Mouse (Mus musculus): ENCODE data around the gene Clec2l. TPM values are rescaled to one million over a fixed set of nuclear protein-coding genes. Genes with fewer than 3 reads are reported as not detected.
A peak's percentile ranks its signal among the peaks of the same experiment; 100 is the strongest.

Gene Clec2l
- total RNA-seq (2021) = 1 to 10 TPM; 1.2 to 4.4 TPM
- long read RNA-seq, experiment 1, partial matches to known transcripts = 0 of 1 reads
- long read RNA-seq, experiment 1, other reads (novel, unspliced or antisense) = 0 of 1 reads
- long read RNA-seq, experiment 2, transcript Clec2l-201 (5 exons, 1,428 nt) = major isoform, 30 of 32 reads
- long read RNA-seq, experiment 2, partial matches to known transcripts = 1 of 32 reads
- long read RNA-seq, experiment 2, other reads (novel, unspliced or antisense) = 1 of 32 reads

DNA sequence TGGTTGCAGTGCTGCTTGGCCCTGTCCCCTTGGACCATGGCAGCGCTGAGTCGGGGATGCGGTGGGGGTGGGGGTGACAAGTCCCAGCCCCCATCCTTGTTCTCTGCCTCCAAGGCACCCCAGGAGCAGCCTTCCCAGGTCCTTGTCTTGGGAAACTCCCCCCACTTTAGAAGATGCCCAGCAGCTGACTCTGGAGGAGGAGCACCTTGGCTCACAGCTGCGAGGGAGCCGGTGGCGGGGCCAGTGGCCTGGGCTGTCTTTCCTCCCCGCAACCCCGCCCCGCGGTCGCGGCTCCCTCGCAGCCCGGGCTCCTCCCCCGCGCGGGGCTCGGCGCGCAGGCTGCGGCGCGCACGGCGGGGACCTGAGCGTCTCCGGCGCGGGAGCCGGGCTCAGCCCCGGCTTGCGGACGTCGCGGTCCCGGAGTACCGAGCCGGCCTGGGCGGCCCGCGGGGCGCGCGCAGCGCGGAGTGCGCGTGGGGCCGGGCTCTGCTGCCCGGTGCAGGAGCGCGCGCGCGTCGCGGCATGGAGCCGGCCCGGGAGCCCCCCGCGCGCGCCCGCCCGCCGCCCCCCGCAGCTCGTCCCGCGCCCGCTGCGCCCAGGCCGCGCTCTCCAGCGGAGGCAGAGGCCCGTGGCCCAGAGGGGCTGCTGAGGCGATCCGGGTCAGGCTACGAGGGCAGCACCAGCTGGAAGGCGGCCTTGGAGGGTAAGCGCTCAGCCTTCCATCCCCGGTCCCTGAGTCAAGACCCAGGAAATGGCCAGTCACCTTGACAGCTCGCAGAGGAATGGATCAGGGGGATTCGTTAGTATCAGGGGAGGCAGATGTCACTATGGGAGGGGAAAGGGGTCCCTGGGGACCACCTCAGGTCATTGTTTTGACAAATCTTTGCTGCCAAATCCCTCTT lies at the start of gene Clec2l:
Gene Clec2l, plus strand, starts transcription at position 356 of the 902 bp plus-strand sequence.
- peak; percentile 50 to 52 for DNase-seq (ENCODE audit: low spot score in 2 of 2)

DNA sequence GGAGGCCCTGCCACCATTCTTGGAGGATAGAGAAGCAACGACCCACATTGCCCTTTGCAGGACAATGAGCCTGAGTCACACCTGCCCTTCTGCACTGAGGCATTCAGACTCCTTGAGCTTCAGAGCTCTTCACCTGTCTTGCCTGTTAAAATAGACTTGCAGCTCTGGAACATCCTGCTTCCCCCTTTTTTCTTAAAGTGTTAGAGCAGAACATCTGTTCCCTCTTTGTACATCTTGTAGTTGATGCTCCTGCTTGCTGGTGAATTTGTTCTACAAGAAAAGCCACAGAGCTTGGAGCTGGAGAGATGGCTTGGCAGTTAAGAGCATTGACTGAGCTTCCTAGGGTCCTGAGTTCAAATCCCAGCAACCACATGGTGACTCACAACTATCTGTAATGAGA lies 40.5 kb upstream of the Clec2l start:
- no peak for DNase-seq (ENCODE audit: low spot score in 2 of 2)

DNA sequence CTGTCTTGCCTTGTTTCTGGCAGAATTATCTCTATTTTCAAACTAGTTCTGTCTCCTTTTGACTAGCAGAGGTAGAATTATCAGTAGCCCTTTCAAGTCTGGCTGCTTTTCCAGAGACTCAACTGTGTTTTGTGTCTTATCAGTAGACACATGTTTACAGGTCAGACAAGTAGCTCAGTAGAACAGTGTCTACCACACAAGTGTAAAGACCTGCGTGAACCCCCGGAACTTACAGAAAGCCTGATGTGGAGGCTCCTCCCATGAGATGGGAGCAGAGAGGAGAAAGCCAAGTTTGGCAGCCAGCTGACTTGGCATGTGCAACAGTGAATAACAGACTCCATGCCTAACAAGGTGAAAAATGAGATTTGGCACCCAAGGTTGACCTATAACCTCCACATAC lies 39.4 kb upstream of the Clec2l start:
- DNase-seq (ENCODE audit: low spot score in 2 of 2) = no peak

- DNase-seq (ENCODE audit: low spot score in 2 of 2) = no peak
Observed at GRCm38 (mm10) chr6:38624439-38624838, 38.4 kb upstream of the Clec2l start.

- DNase-seq (ENCODE audit: low spot score in 2 of 2) = no peak
Observed at GRCm38 (mm10) chr6:38626086-38626485, 36.8 kb upstream of the Clec2l start.

- DNase-seq (ENCODE audit: low spot score in 2 of 2) = no peak
Observed at GRCm38 (mm10) chr6:38627081-38627480, 35.8 kb upstream of the Clec2l start.

GRCm38 (mm10) chr6:38627486-38627885 lies 35.4 kb upstream of the Clec2l start:
- no peak for DNase-seq (ENCODE audit: low spot score in 2 of 2)

DNA sequence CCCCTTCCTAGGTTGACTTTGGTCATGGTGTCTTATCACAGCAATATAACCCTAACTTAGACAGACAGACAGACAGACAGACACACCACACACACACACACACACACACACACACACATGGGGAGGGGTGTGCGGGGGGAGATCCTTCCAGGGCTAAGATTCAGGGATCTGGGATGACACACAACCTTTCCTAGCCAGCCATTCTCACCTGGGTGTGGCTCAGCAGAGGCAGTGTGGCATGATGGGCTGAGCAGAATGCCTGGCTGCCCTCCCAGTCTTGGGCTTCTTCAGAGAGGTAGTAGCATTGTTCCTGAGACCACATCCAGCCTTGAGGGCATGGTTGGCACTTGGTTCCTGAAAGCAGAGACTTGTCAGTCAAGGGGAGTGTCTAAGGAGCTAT lies 33.3 kb upstream of the Clec2l start:
- DNase-seq (ENCODE audit: low spot score in 2 of 2) = no peak

DNA sequence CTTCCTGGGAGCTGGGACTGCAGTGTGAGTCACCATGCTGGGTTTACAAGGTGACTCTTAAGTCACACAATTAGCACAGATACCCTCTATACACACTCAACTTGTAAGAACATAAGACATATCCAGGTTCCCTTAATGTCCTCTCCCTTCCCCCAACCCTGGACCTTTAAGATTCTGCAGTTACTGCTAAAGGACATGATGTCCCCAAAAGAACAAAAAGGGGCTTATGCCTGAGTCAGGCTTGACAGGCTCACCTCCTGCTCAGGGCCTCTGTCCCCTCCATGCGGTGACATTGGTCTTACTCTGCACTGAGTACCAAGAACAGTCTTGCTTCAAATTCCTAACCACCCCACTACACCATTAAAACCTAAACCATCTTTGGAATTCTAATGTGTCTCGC lies 30.0 kb upstream of the Clec2l start:
- DNase-seq (ENCODE audit: low spot score in 2 of 2) = no peak

DNA sequence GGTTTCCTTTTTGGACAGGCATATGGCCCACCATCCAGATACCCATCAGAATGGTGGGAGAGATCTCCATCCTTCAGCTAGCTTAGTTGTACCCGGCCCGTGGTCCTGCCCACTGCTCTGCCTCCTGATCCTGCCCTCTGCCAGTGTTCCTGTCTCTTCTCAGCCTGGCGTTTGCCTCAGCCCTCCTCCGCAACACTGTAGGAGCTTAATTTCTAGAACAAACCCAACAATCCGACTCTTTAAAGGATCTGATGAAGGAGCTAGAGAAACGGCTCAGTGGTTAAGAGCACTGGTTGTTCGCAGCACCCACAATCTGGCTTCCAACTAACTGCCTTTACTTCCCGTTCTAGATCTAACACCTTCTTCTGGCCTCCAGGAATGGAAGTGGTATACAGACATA lies 28.4 kb upstream of the Clec2l start:
- no peak for DNase-seq (ENCODE audit: low spot score in 2 of 2)

DNA sequence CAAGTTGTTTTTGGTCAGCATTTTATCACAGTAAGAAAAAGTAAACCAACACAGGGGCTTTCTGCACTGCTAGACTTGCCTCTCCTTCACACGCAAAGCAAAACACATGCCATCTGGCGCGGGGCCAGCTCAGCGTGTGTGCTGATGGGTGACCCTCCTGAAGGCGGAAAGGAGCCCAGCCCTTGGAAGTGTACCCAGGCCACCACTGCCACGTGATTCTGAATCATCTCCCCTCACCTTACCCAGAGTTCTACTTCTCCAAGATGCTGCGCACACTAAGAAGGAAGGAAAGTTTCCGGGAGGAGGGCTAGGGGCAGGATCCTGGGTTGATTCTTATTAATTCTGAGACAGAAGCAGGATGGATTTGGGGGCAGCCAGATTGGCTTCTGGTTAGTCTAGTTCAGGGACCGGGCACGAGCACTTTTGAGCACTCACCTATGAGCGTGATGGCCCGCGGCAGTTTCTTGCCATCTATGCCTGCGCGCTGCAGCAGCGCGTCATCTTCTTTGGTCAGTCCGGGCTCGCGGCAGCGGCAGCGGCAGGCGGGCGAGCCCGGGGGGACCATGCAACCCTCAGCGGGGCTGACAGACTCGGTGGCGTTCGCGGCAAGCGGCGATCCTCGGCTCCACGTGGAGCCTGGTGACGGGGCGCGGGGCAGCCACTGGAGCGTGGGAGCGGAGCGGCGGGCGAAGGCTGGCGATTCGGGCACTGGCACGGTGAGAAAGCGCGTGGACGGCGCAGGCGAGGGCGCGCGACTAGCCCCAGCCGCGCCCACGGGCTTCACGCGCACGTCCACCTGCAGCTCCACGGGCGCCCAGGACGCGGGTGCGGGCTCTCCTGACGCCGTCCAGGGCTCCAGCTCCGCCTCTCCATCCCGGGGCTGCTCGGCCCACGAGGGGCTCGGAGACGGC lies 26.7 kb upstream of the Clec2l start:
- DNase-seq (ENCODE audit: low spot score in 2 of 2) = peak; percentile 35 to 64

- peak; percentile 60 to 61 for DNase-seq (ENCODE audit: low spot score in 2 of 2)
Observed at GRCm38 (mm10) chr6:38636852-38637618, 25.8 kb upstream of the Clec2l start, which contains the start of gene Klrg2. Gene Klrg2, minus strand, starts transcription at chr6:38637242.

GRCm38 (mm10) chr6:38640401-38640800 lies 22.5 kb upstream of the Clec2l start:
- no peak for DNase-seq (ENCODE audit: low spot score in 2 of 2)

DNA sequence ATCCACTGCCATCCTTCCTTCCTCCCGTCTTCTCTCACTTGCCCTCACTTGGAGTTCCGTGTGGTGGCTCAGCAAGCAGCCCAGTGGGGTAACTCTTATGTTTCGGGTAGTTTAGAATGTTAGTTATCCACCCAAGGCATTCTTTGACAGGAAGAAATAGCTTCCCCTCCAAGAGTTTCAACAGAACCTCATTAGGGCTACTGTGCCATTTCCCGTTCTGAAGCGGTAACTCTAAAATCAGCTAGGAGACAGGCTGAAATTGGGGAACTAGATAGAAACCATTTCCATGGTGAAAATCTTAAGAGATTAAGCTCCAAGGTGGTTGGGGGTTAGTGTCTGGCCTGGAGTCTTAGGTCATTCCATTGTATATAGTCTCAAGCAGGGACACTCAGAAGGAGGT lies 21.6 kb upstream of the Clec2l start:
- no peak for DNase-seq (ENCODE audit: low spot score in 2 of 2)

DNA sequence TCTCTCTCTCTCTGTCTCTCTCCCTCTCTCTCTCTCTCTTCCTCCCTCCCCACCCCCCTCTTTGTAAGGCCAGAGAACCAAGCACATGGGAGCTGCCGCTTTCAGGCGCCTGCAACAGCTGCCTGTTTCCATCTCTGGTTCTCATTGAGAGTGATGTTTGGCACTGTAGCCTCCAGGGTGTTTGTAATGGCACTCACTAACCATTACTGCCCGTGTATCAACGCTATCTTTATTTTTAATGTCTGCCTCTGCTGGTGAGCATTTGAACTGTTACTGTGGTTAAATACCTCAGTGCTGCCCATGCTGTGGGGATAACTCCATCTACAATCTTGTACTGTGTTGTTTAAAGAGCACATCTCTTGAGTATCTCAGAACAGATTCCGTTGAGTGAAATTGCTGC lies 21.2 kb upstream of the Clec2l start:
- no peak for DNase-seq (ENCODE audit: low spot score in 2 of 2)

GRCm38 (mm10) chr6:38642593-38642992 lies 20.3 kb upstream of the Clec2l start:
- peak in 1 of 2 experiments; percentile 21 for DNase-seq (ENCODE audit: low spot score in 2 of 2)

- no peak for DNase-seq (ENCODE audit: low spot score in 2 of 2)
Observed at GRCm38 (mm10) chr6:38643039-38643438, 19.8 kb upstream of the Clec2l start.

GRCm38 (mm10) chr6:38649545-38649944 lies 13.3 kb upstream of the Clec2l start:
- DNase-seq (ENCODE audit: low spot score in 2 of 2) = no peak

DNA sequence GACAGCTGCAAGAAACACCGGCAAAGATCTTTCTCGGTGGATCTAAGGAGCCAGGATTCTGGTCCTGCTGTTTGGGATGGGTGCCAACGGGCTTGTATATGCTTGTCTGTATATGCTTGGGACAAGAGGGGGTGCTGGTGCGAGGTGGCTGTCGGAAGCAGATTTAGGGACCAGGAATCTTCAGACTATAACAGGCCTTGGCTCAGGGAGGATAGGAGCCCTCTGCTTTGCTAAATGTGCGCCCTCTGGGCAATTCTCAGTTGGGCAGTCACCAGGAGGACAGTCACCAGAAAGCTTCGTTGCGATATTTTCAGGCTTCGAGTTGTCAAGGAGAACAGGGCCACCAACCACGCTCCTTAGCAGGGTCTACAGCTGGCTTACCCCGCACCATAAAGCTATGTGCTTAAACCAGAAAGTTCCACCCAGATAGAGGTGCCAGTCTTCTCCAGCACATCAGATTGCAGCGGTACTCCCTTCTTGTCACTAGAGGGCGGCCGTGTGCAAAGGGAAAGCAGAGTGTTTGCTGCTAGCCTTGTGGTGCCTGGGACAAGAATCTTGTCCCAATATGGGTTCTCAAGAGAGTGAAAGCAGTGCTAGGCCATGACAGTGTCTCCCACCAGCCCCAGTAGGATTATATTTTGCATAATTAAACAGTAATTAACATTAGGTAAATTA lies 12.5 kb upstream of the Clec2l start:
- DNase-seq (ENCODE audit: low spot score in 2 of 2) = peak; percentile 56 to 67

DNA sequence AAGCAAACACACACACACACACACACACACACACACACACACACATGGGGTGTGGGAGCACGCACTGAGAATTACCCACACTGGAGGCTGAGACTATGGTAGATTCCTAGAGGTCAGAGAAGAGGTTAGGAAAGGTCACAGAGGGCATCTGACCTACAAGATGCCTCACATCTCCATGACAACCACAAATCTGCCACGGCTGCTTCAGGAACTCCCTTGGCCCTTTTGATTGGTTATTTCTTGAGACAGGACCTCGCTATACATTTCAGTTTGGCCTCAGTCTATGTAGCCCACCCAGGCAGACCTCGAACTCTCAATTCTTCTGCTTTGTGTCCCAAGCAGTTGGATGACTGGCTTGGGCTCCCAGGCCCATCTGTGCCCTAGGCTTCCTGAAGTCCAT lies 1.2 kb upstream of the Clec2l start:
- DNase-seq (ENCODE audit: low spot score in 2 of 2) = no peak
